Mouse (Mus musculus) bone marrow macrophage, adult 2 months (primary cell): Measurements from ENCODE around the gene Gdi2.

Experiments
- CTCF ChIP-seq: IDR thresholded peaks from 2 replicates; pipeline ENCODE4 v1.5.1; 2012; ENCODE audit warnings: low read depth, mild to moderate bottlenecking, low read length, moderate library complexity
- POLR2A ChIP-seq: IDR thresholded peaks from 2 replicates; pipeline ENCODE4 v1.6.1; 2012; ENCODE audit warnings: mild to moderate bottlenecking, low read depth, low read length, borderline replicate concordance

DNA sequence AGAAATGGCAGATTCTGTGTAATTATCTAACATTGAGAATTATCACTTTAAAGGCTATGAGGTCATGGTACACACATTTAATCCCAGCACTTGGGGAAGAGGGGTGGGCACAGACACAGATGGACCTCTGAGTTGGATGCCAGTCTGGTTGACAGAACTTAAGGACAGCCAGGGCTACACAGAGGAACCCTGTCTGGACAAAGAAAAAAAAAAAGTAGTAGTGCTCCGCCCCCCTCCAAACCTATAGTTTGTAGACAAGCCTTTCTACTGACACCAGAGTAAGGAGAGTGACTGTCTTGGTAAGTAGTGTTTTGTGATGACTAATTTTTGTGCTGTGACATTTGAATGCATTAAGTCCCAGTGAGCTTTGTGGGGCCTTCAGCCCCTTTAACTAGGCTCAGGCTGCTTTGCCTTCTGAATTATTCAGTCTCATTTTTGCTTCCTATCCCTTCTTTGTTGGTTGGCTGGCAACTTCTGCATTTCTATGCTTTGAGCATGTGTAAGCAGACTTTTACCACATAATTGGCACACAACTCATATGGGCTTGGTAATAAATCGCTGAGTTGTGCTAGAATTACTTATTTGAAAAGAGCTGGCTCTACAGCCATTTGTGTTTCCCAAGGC, 3.4 kb downstream of the Gdi2 start:
- TF ChIP-seq CTCF: no peak
- no peak for TF ChIP-seq POLR2A
